Mouse (Mus musculus) adrenal gland, postnatal 10 days (tissue): ENCODE results near the gene Lgals2. TPM values are rescaled to one million over a fixed set of nuclear protein-coding genes. Genes with fewer than 3 reads are reported as not detected.
"Not testable (repeated sequence)": the region's sequence is repeated elsewhere in the genome, so short reads cannot be mapped to it uniquely, and the experiment has no call there.

ENCODE experiments used
- DNase-seq: peaks from one replicate; pipeline ENCODE4 v3.0.0; 2021; ENCODE audit warnings: mixed read lengths
- total RNA-seq, 2 experiments: library from RNA; stranded (reverse); gene quantifications; 2 replicates each; pipeline ENCODE4 v1.2.3; 2021

The Lgals2 gene
- total RNA-seq, 2 experiments from 2014 or later: 1.8 to 5.1 TPM

DNA sequence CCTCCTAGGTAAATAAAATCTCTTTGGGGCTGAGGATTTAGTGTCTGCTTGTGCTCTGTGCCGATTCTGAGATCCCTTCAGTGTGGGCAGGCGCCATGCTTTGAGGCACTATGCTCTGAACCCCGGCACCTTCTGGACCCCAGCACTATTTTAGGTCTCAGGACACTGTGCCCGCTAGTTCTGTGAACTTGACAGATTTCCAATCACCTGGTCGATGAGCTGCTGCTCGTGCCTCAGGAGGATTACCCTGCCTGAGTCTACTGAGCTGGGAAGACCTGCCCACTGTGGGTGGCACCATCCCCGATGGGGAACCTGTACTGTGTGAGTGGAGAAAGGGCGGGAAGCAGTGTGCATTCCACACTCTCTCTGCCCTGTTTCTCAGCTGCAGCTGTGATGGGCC, 19.7 kb upstream of the Lgals2 start:
- no peak for DNase-seq

DNA sequence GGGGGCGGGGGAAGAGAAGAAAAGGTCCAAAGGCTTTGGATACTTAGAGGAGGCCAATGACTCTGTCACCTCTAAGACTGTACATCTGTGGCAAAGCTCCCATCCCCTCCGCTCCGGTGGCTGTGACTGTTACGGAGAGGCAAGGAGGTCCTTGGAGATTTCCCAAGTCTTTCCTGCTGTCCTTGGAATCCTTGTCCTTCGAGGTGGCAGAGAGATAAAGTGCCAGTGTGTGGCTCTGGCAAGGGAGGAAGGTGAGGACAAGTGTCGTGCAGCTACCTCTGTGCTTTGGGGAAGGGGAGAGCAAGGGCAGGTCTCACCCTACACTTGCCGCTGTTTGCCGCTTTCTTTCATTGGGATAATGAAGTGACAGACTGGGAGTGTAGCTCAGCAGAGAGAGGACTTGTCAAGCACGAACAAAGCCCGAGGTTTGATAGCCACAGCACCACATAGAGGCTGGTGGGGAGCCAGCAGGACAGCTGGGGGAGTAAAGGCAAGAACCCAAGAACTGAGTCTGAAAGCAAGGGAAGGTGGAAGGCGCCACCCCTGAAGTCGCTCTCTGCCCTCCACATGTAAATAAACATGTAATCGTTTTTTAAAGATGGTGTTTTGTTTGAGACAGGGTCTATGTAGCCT, 18.6 kb upstream of the Lgals2 start:
- DNase-seq: no peak

DNA sequence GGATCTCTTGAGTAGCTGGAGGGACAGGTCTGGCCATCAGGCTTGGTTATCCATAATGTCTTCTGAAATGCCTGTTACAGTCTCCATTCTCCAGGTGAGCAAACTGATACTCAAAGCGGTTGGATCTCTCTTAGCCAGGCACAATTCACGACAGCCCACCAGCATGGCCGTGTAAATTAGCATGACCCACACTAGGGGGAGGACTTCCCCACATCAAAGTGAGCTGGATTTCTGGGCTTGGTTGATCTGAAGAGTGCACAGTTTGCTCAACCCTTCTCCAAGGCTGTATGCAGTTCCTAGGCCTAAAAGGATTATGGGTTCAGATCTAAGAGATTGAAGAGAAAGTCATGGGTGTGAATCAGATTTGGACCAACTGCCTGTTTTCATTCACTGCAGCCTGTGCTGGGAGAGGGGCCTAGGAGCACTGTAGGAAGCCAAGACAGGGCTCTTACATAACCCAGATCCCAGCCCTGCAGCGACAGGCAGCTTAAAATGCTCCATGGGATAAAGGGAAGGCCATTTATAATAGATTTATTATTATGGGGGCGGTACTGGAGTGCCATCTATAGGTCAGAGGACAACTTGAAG, 16.8 kb upstream of the Lgals2 start:
- DNase-seq: no peak

DNA sequence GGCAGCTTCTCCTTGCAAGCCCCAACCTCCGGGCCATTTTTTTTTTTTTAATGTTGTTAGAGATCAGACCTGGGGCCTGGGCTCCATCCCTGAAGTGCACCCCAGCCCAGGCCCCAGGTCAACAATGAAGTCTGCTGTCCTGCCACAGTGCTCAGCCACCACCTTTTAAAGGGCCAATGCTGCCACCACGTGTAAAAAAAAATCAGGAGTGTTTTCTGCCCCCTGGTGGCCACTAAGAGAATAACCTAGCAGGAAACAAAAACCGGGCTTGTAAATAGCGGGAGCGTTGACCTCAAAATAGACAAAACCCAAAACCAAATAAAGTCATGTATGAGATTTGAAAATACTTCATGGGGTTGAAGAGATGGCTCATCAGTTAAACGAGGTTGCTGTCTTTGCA, 14.4 kb upstream of the Lgals2 start:
- DNase-seq: peak; percentile 55

DNA sequence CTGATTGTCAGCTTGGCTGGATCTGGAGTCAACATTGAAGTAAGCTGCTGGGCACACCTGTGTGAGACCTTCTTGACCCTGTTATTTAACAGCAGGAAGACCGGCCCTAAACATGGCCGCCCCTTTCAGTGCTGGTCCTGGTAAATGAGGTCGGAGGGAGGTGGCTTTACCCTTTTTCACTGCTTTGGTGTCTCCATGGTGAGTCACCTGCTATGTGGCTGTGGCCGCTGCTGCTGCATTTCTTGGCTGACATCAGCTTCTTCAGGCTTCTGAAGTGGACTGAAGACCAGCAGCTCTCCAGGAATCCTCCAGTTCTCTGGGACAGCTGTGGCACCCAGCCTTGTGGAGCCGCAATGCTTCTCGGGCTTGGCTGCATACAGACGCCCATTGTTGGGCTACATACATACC, 13.5 kb upstream of the Lgals2 start:
- no peak for DNase-seq

DNA sequence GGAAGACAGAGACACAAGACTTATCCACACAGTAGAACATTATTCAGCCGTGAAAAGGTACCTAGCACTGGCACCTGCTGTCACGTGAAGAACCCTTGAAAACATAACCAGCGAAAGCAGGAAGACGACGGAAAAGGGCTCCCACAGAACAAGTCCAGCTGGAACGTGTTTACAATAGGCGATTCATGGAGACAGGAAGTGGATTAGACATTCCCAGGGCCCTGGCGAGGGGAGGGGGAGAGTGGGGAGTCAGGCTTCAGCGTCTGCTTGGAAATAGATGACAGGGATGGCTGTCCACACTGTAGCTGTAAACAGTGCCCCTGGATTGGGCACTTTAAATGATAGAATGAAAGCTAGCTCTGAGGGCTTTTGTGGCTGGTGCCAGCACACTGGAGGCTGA, 13.1 kb upstream of the Lgals2 start:
- no peak for DNase-seq

DNA sequence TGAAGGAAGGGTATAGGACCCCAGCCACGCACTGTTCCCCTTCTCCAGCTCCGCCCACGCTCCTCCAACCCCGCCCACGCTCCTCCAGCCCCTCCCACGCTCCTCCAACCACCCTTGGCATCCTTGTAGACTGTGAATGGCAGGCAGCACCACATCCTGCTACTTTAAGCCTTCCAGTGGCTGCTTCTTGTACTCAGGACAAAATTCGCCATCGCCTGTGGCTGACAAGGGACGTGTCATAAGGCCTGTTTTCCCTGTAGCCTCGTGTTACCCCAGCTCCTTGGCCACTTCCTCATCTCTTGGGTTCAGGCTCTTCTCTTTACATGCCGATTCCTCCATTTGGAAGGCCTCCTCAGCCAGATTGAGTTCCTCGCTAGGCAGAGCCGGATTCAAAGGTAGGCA, 8.5 kb upstream of the Lgals2 start:
- DNase-seq: no peak

DNA sequence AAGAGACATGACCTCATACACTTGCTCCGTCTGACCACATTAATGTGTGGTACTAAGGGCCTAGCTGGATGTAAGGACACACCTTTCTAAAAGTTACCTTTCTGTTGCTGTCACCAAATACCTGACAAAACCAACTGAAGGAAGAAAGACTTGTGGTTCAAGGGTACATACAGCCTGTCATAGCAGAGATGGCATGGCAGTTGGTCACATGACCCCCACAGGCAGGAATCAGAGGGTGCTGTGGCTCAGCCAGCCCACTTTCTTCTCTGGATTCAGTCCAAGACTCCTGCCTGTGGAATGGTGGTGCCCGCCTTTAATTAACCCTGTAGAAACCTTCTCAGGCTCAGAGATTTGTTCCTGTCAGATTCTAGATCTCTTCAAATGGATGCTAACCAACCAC, 7.8 kb upstream of the Lgals2 start:
- DNase-seq: no peak

DNA sequence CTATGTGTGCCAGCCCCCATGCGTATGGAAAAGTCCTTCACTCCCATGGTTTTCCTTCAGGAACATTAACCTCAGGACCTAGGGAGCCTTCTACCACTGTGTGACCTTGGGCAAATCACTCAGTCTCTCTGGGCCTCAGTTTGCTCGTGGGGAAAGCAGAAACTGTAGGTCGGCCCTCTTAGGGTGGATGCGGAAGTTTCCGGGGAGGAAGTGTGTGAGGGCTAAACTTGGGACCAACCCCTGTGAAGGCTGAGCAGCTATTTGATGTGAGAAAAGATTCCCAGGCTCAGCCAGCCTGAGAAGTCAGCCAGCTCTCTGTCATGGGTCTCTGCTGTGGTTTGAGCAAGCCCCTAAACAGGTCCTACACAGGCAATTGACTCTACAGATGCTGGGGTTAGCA, 7.0 kb upstream of the Lgals2 start:
- DNase-seq: no peak

DNA sequence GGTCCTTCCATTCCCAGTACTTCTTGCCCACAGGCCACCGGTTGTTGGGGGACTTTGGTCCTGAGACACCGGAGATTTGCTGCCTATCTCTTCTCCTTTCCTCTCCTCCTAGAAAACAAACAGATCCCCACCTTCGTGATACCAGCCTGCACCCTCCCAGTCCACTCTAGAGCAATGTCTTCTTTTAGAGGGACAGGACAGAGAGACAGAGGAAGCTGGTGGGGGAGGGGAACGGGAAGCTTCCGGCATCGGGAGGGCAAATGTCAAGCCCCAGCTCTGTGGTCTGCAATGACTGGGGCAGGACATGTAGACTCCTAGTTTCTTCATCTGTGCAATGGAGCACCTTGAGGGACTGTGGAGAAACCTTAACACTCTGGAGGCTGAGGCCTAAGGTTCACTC, 4.4 kb upstream of the Lgals2 start:
- DNase-seq: no peak

DNA sequence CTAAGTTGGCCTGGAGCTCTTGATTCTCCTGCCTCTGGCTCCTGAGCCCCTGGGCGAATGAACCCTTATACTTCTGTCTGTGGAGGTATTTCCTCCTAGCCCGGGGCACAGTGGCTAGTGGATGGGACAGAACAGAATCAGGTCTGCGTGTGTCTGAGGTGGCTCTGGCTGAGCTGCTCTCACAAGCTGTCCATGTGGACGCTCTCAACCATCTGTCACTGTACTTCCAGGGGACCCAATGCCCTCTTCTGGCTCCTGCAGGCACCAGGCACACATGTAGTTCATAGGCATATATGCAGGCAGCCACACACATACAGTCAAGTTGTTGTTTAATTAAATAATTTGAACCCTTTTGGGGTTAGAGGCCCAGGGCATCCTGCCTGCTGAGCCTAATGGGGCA, 4.0 kb upstream of the Lgals2 start:
- DNase-seq: no peak

DNA sequence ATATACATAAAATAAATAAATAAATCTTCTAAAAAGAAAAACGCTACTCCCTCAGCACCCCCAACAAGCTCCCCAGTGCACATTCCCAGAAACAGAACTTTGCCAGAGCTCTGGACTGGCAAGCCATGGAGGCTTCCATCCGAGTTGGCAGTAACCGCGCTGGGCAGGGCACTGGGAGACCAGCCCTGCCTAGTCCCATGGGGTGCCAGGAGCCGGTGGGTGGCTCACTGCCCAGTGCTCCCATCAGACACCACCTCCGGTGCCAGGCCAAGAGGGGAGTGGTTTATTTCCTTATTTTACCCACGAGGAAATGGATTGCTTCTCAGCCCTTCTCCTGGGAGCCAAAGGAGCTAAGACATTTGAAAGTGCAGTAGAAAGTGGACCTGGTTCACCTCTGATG, 1.7 kb upstream of the Lgals2 start:
- DNase-seq: peak; percentile 78

DNA sequence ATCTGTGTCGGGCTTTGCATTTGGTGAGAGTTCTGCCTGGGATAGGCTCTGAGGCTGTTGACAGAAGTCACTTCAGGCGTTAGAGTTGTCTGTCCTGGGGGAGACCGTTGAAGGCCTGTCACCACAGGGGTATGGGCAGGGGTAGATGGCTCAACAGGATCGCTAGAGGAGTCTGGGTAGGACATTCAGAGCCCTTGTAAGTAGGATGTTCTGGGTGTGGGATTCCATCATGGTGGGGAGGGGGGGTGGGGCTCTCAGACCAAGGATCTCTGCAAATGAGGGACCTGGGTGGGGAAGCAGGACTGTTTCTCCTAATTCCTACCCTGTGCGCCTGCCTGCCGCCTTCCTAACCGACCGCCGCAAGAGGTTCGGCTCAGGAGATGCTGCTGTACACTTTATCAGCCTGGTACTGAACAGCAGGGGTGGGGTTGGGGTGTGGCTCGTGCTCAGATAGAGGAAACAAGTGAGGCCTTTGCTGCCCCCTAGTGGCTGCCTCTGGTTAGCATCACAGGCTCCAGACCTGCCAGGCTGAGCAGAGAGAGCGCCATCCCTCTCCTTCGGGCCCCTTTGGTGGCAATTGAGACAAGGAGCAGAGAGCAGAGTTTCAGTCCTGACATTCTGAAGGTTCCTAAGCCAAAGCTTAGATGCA, 3.7 kb downstream of the Lgals2 start:
- peak; percentile 96 for DNase-seq

DNA sequence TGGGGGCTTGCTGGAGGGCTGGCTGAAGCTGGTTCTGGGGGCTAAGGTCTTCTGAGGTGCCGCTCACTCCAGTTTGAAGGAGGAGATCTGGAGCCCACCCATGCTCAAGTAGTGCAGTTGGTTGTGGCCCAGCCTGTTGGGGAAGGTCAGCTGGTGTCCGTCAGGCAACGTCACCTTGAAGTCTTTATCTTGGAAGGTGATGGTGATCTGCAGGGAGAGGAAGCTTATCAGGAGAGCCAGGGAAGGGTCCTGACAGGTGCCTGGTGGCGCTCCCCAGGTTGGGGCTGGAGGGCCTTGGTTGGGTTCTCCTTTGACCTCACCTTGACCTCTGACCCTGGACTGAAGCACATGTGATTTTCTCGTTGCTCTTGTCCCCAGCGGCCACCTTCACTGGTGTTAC, 4.4 kb downstream of the Lgals2 start:
- DNase-seq: peak; percentile 35

DNA sequence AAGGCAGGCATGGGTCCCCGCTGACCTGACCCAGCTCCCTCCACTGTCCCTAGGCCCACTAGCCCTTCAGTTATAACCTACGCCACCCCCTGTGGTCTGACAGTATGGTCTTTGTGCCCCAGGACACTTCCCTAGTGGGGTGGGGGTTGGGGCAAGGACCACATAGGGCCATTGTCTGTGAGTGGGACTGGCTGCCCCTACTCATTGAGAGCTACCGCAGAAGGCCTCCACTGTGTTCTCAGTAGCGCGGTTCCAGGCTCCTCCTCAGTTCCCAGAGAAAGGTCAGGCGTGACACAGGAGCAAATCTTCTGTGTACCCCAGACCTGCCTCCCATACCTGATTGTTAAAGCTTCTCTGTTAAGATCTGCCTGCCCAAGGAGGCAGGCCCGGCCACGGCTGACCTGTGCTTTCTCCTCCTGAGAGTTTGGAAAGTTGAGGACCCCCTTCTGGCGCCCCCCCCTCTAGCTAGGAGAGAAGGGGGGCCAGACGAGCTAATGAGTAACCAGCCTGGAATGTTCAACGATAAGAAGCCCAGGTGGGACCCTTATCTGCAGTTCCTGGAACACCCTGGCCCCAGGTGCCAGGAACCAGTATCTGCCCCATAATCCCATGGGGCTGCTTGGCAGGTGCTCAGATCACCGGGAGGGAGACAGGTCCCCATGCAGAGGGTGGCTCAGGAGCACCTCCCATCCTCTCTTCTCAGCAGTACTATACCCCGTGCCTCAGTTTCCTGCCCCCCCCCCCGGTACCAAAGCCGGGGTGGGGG, 5.1 kb downstream of the Lgals2 start:
- peak; percentile 17 for DNase-seq

DNA sequence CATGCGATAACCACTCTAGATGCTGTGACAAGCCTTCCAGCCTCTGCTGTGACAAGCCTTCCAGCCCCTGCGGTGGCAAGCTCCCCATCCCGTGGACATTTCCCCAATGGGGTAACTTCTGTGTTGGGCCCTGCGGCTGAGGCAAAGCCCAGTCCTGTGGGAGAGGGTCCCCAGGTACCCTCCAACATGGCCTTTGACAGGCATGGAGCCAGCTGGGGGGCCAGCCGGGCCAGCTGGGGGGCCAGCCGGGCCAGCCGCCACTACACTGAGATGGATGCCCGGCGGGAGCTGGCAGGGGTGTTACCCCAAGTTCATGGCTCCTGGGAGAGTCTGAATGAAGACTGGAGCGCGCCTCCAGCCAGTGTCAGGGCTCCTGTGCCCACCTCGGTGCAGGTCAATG, 5.8 kb downstream of the Lgals2 start:
- DNase-seq: peak; percentile 11

DNA sequence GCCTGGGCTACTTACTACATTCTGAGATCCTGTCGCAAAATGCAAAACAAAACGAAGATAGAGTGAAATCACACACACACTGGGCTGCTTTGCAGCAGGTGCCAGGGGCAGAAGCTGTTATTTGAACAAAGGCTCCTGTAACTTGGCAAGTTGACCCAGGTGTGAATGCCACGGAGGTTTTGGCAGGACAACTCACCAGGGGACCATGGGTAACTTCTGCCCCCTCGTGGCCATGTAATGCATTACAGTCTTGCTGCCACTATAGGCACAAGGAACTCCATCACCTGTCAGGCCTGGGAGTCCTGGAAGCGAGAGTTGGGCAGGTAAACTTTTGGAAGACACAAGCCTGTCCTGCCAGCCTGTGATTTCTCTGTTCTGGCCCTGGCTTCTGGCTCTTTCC, 6.9 kb downstream of the Lgals2 start:
- DNase-seq: peak; percentile 91

DNA sequence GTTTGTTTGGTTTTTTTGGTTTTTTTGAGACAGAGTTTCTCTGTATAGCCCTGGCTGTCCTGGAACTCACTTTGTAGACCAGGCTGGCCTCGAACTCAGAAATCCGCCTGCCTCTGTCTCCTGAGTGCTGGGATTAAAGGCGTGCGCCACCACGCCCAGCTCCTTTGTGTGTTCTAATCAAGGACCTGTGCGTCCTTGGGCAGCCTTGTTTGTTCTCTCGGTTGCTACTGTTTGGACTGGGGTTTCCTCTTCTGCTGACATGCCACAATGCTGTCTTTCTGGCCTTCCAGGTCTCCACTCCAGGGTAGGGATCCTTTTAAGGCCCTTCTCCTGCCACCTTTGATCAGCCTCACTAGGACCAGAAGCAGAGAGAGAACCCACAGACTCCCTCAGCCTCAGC, 8.5 kb downstream of the Lgals2 start:
- not testable (repeated sequence) for DNase-seq

DNA sequence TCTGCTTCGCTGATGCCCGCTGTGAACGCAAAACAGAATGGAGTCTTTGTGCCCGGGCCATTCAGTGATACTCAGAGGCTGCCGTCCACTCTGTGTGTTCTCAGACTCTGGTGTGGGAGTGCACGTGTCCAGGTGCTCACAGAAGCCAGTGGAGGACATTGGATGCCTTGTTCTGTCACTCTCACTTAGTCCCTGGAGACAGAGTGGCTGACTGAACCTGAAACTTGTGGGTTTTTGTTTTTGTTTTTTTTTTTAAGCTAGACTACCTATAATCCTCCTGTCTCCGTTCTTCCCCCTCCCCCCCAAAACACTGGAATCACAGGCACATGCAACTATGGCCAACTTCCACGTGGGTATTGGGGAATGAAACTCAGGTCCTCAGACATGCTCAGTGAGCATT, 9.0 kb downstream of the Lgals2 start:
- DNase-seq: no peak

DNA sequence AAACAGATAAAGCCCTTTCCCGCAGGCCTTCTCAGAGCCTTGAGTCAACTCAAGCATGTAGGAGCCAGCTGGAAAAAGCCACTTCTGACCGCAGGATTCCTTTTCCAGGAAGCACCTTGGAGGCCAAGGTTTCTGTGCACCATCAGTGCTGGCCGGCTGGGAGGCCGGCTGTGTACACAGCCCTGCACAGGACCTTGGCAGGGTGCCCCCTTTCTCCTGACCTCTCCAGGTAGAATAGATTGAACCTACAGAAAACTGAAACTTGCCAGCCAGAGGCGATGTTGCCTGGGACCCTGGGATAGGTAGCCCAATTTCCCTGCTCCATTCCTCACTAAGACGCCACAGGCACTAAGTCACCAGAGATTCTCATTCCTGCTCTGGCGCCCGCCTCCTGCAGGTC, 9.5 kb downstream of the Lgals2 start:
- peak; percentile 52 for DNase-seq

DNA sequence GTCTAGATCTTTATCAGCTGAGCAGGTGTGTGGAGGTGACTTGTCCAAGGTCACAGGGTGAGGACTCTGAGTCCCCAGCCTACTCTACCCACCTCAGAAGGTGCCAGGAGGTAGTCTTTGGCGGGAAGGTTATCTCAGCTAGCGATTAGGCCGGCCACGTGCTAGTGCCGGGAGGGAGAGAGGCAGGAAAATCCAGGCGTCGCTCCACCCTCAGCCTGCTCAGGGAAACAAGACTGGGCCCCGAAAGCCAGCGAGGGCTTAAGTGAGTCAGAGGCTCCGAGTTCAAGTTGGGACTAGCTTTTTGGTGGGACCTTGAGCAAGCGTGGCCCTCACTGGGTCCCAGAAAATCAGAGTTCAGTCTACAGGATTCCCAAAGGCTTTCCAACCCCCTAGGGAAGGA, 10.0 kb downstream of the Lgals2 start:
- peak; percentile 44 for DNase-seq

DNA sequence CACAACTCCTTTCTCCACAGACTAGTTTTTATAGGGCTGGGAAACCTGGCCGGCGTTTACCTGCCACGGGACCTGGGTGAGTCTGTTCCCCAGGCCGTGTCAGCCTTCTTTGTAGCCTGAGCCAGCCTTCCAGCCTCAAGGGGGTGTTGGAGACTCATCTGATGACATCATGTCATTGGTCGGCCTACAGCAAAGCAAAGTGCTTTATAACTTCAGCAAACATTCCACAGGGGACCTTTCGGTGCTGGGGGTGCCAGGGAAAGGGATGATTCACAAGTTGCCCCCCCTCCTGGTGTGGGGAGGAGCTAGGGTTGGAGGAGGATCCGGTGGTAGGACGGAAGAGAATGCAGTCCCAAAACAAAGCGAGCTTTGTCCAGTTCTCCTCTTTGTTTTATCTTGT, 10.5 kb downstream of the Lgals2 start:
- DNase-seq: peak; percentile 87
